Comparison of ENCODE assay signal across 15 mouse cellular contexts in the genomic region with DNA sequence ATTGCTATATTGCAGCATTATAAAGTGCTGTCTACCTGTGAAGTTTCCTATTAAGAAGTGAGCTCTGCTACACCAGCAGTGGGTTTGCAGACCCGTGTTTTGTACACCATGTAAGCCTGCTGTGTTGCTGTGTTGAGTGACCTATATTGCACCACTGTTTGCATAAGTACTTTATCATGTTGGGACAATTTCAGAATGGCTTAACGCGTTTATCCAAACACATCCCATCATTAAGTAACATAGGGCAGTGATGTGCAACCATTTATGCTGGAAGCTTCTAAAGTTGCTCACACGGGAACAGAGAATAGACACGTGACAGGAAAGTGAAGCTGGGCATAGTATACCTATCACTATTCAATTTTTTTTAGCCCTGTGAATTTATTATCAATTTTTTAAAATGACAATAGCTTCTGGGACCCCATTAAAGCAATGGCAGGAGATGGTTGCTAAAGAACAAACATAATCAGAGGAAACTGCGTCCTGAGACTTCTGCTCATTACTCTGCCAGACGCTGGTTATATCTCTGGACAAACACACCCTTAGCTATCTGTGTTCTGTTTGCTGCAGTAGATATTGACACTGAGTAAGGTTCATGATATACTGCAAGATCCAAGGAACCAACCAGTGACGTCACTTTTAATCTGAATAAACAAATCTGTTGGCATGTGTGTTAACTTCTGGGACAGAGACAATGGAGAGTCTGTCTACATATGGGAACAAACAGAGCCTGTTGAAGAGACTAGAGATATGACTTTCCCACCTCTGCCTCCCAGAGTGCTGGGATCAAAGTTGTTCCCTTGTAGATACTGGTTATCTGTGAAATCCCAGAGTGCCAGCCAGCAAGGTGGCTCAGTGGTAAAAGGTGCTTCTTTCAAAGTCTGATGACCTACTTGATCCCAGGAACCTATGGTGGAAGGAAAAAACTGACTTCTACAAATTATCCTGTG.
"Had no signal": no experiment of that assay in that cellular context is flagged by ENCODE, and none has a peak within 500 bp of the region (broad histone marks: within the 10 kb centered on the region; RNA-seq: fewer than 3 reads in every experiment).

No protein-coding gene starts in this region.

- H3K4me1 ChIP-seq: limb, embryonic 10.5 days; midbrain, embryonic 15.5 days; neural tube, embryonic 12.5 days; stomach, embryonic 15.5 days had no signal

- DNase-seq: kidney, adult 8-10 months; kidney, postnatal 25 days; lung, adult 2 months; lung, postnatal 4 days; right cerebral cortex, postnatal 4 days; thymus, adult 18-20 months; thymus, postnatal 14 days had no signal

- H3K4me2 ChIP-seq: midbrain, embryonic 11.5 days; midbrain, embryonic 15.5 days; neural tube, embryonic 12.5 days; stomach, embryonic 15.5 days had no signal

- H3K36me3 ChIP-seq: limb, embryonic 10.5 days; midbrain, embryonic 15.5 days; neural tube, embryonic 12.5 days; stomach, embryonic 15.5 days had no signal

- H3K27ac ChIP-seq: left cerebral cortex, adult 2 months; limb, embryonic 10.5 days; liver, embryonic 14.5 days; midbrain, embryonic 15.5 days; neural tube, embryonic 12.5 days; stomach, embryonic 15.5 days had no signal

- ATAC-seq: lung, postnatal 0 days; midbrain, embryonic 15.5 days had no signal

- H3K4me3 ChIP-seq: left cerebral cortex, adult 2 months; limb, embryonic 10.5 days; midbrain, embryonic 15.5 days; neural tube, embryonic 12.5 days; stomach, embryonic 15.5 days had no signal

- H3K27me3 ChIP-seq: midbrain, embryonic 15.5 days; neural tube, embryonic 12.5 days; stomach, embryonic 15.5 days had no signal

- H3K9ac ChIP-seq: liver, embryonic 14.5 days; midbrain, embryonic 15.5 days; neural tube, embryonic 12.5 days; stomach, embryonic 15.5 days had no signal

- H3K9me3 ChIP-seq: limb, embryonic 10.5 days; midbrain, embryonic 15.5 days; neural tube, embryonic 12.5 days; stomach, embryonic 15.5 days had no signal
